Mouse (Mus musculus): ENCODE results near the gene Gm10203.
A peak's percentile ranks its signal among the peaks of the same experiment; 100 is the strongest.
"Not testable (repeated sequence)": the region's sequence is repeated elsewhere in the genome, so short reads cannot be mapped to it uniquely, and the experiment has no call there.

Gm10203 gene

GRCm38 (mm10) chr6:149135631-149136030, 5.7 kb downstream of the Gm10203 start:
- DNase-seq = no peak

GRCm38 (mm10) chr6:149137936-149138335, 8.0 kb downstream of the Gm10203 start:
- DNase-seq = no peak

- no peak for DNase-seq
These were observed 9.0 kb downstream of the Gm10203 start for GRCm38 (mm10) chr6:149139011-149139410.

GRCm38 (mm10) chr6:149139471-149139870, 9.5 kb downstream of the Gm10203 start, which contains the start of gene Etfbkmt:
Etfbkmt (plus strand) TSS chr6:149139849.
- DNase-seq = no peak

GRCm38 (mm10) chr6:149141393-149142173, 11.6 kb downstream of the Gm10203 start:
- peak; percentile 86 to 91 for DNase-seq

GRCm38 (mm10) chr6:149145143-149145542, 15.2 kb downstream of the Gm10203 start:
- DNase-seq = peak in 1 of 2 experiments; percentile 23

- peak; percentile 38 to 74 for DNase-seq
These were observed 18.7 kb downstream of the Gm10203 start for GRCm38 (mm10) chr6:149148436-149149229.

- no peak for DNase-seq
These were observed 22.1 kb downstream of the Gm10203 start for GRCm38 (mm10) chr6:149152119-149152518.

- DNase-seq = no peak
These were observed 23.6 kb downstream of the Gm10203 start for GRCm38 (mm10) chr6:149153473-149154115.

GRCm38 (mm10) chr6:149154116-149155030, 24.4 kb downstream of the Gm10203 start:
- no peak for DNase-seq

GRCm38 (mm10) chr6:149155031-149155841, 25.3 kb downstream of the Gm10203 start:
- peak; percentile 57 to 60 for DNase-seq

GRCm38 (mm10) chr6:149167038-149167437, 37.1 kb downstream of the Gm10203 start:
- DNase-seq = not testable (repeated sequence)

- DNase-seq = no peak
These were observed 37.7 kb downstream of the Gm10203 start for GRCm38 (mm10) chr6:149167672-149168071.

GRCm38 (mm10) chr6:149168436-149168835, 38.5 kb downstream of the Gm10203 start:
- DNase-seq = no peak

- not testable (repeated sequence) for DNase-seq
These were observed 40.0 kb downstream of the Gm10203 start for GRCm38 (mm10) chr6:149169965-149170364.

GRCm38 (mm10) chr6:149173831-149174625, 44.1 kb downstream of the Gm10203 start:
- DNase-seq = peak in 1 of 2 experiments; percentile 38

GRCm38 (mm10) chr6:149174932-149175570, 45.1 kb downstream of the Gm10203 start:
- DNase-seq = no peak

GRCm38 (mm10) chr6:149179064-149179463, 49.1 kb downstream of the Gm10203 start:
- DNase-seq = no peak

Data from kidney, postnatal 25 days (tissue).